Mouse (Mus musculus) cortical plate, adult 2 months (tissue): ENCODE measurements around the gene Cdh4.

ENCODE experiments used
- CTCF ChIP-seq: fragments of 200-500 bp; IDR thresholded peaks from 2 replicates; pipeline ENCODE4 v1.5.1; 2011; ENCODE audit warnings: mild to moderate bottlenecking, control low read depth, low read length; ENCODE audit not compliant: insufficient read depth; ENCODE audit errors: extremely low read depth
- POLR2A ChIP-seq: fragments of 200-500 bp; IDR thresholded peaks from 2 replicates; pipeline ENCODE4 v1.6.1; 2011; ENCODE audit warnings: mild to moderate bottlenecking, low read length, control low read depth; ENCODE audit not compliant: insufficient read depth; ENCODE audit errors: extremely low read depth

DNA sequence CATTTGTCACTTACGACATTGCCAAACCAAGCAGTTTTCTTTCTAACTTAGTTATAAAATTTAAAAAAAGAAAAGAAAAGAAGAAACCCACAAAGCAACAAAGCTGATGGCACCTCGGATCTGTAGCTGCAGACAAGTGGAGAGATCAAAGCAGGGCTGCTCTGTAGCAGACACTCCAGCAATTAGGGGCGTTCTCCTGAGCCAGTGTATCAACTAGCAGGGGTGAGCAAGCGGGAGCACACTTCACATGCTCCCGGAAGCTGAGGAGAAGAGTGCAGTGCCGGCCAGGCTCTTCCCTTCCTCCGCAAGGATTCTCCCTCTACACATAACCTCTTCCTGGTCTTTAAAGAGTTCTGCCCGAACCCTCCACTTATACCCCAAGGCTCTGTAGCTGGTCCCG, 220.5 kb downstream of the Cdh4 start:
- TF ChIP-seq CTCF (no peak), POLR2A (no peak)
